Mouse (Mus musculus) gastrocnemius, adult 8-10 months (tissue): ENCODE results near the gene Mrrf. TPM values are rescaled to one million over a fixed set of nuclear protein-coding genes. Genes with fewer than 3 reads are reported as not detected.

Experiments
- DNase-seq, 2 experiments: peaks; one replicate each; pipeline ENCODE4 v3.0.0; 2022; ENCODE audit warnings: low spot score in 2 of 2
- total RNA-seq, 4 experiments: library from RNA; stranded (reverse); gene quantifications; 2 replicates each; pipeline ENCODE4 v1.2.4; 2022

Gene Mrrf
- total RNA-seq, 4 experiments from 2014 or later = 16.5 to 19.6 (median 17.5) TPM

DNA sequence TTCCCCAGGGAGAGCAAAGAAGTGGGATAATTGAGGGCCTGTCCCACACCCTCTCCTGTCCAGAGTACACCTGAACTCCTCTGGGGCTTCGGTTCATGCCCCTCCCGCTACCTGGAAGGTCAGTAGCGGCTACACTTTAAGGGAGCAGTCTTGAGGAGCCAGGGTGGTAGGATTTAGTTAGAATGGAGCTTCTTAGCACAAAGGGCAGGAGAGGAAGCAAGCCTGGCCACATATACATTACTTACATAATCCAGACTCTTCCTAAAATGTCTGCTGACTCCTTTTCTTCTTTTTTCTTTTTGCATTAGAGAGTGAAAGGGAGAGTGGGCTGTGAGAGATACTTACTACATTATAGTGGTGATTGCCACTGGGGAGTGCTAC lies 62.7 kb downstream of the Mrrf start:
- no peak for DNase-seq

DNA sequence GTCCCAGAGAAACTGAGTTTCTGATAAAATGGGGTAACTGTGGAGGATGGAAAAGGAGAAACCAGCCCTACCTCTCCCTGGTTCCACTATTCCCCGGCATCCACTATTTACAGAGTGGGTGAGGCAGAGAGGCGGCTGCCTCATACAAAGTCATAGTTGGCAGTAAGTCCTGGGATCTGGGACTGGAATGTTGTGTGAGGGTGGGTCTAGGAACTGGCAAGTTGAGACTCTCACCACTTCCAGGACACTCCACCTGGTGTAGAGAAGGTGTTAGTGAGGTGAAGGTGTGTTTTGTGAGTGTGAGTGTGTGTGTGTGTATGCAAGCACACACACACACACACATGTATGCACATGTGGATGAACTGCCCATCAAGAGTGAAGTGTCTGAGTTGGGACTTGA lies 64.6 kb downstream of the Mrrf start:
- no peak for DNase-seq

DNA sequence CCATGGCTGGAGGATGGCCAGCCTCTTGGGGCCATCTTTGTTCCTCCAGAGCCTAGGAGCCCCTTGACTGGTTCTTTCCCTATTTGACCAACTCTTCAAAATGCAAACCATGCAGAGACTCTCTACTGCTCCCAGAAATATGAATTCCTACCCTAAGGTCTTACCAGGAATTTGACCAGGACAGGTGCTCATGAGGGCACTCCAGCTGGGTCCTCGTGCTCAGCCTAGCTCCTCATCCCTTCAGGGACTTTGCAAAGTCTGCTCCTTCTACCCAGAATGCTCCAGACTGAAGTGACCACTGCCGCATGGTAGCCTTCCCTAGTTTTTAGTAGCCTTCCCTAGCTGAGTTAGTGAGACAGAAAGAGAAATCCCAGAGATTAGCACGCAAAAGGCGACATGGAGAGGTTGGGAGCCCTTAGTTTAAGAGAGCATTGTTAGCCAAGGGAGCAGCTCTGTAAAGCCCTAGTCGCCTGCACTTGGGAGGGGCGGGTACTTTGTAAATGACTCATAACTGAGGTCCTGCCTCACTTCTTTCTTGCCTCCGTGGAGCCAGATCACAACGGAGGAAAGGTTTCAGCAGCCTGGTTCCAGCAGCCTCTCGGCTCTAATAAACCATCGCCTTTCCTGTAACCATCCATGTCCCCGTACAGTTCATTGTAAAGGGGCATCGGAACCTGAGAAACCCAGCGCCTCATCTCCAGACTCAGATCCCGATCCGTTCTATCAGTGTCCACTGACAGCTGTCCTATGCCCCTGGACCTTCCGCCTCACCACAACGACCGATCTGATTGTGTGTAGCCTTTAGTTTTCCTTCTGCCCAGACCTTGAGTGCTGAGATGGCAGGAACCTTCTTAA lies 65.8 kb downstream of the Mrrf start:
- no peak for DNase-seq

DNA sequence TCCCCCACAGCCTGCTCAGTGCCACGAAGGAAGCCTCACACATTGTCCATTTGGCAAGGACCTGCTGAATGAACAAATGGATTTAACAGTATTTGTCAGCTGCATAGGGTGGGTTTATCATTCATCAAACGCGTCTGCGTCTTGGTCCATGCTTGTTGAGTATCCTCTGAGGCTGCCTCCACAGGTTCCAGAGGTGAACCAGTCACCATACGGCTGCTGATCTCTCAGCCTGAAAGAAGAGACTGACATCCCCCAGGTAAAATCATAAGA lies 66.4 kb downstream of the Mrrf start:
- no peak for DNase-seq

DNA sequence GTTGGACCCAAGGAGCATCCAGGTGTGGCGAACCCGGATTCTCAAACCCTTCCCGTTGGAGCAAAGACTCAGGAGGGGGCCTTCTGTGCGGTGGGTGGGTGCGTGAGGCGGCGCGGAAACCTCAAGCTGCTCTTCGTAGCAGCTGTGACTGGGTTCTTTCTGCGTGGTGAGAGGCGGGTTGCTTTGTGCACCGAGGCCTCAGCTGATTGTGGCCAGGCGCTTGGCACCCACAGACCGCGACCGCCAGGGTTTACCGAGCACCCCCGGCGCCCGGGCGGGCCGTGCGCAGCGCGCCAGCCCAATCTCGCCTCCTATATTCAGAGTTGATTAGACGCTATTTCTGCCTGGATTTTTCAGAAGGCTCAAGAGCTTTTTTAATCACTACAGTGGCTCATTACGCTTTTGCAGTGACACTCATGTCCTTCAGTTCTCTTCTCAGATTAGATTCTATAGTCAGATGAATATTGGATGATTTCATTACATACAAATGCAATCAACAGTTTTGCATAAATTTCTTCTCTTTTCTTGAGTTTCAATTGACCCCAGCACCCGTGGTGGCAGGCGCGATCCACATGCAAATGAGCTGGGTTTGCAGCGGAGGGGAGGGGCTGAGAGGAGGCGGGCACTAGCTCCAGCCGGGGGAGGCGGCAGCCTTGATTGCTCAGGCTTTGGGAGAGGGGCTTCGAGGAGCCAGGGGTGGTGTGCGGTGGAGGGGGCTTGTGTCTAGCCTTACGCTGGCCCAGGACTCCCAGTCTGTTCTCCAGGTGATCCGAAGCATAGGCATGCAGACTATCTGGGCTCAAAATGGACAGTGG lies 67.0 kb downstream of the Mrrf start:
- no peak for DNase-seq

DNA sequence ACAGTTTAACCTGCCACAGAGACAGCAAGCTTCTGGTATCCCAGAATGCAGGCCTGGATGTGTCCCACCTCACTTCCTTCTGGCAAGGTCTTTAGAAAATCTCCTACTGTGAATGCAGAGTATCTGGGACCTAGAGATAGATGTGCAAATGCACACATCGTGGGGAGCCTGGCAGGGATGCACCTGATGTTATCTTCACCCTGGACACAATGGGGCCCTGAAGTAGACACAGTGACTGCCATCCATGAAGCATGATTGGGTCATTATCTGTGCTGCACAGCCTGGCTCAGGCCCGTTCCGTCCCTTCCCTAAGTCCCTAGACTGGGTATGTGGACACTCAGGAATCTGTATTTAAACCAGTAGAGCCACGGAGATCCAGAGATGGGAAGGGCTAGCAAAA lies 68.4 kb downstream of the Mrrf start:
- DNase-seq = no peak

DNA sequence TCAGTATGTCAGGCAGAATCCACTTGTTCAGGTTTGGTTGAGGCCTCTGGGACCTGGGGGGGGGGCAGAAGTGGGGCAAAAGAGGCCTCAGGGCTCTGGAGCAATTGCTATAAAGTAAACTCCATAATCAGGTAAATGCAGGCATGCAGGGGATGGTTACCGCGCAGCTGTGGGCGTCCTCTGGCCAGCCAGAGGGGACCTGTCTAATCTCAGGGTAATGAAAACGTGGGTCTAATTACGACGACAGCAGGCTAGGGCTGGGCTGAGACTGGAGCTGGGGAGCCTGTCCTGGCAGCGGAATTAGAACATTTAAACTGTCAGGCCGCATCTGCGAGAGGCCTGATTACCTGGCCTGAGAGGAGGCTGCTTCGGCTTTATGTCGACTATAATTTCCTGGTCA lies 70.9 kb downstream of the Mrrf start:
- no peak for DNase-seq

DNA sequence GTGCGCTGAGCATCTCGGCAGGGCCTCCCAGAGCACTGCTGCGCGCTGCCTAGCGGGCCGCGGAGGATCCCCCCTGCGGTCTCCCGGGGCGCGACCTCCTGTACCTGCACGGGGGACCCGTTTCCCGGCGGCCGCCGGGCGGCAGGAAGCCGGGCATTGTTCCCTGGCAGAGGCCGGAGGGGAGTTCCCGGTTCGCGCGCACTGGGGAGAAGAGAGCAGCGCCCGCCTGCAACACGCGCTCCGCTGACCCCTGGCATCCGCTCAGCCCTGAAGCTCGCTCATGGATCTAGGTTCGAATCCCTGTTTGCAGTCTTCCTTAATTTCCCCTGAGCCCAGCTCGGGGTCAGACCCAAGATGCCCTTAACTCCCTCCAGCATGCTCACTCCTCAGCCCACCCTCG lies 74.6 kb downstream of the Mrrf start:
- no peak for DNase-seq

DNA sequence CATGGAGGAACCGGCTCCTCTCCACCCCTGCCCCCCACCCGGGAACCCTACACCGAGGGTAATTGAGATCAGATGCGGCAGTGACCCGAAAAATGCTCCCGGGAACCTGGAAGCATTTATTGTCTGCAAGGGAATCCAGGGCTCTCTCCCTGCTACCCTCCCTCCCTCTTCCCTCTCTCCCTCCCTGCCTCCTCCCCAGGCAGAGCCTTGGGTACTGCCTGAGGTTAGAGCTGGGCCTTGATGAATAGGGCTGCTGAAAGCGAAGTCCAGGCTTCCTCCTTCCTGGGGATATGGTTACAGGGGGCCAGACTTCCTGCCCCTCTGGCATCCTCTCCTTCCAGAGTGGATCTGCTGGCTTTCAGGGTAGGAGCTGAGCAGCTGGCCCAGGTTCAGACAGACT lies 75.6 kb downstream of the Mrrf start:
- no peak for DNase-seq

DNA sequence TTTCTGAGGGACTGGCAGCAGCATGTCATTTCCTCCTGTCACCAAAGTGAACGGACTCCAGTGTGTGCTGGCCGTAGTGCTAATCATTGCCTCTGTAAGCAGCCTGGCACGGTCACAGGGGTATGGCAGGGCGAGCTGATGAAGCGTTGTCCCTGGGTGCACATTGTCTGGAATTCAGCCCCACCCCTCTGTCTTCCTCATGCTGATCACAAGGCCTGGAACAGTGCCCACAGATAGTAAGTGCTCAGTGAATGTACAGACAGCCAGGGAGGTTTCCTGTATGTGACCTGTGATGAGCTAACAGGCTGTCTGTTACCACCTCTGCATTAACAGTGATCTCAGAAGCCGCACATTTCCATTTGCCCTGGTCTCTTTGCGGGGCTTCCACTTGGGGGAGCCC lies 76.9 kb downstream of the Mrrf start:
- DNase-seq = no peak

DNA sequence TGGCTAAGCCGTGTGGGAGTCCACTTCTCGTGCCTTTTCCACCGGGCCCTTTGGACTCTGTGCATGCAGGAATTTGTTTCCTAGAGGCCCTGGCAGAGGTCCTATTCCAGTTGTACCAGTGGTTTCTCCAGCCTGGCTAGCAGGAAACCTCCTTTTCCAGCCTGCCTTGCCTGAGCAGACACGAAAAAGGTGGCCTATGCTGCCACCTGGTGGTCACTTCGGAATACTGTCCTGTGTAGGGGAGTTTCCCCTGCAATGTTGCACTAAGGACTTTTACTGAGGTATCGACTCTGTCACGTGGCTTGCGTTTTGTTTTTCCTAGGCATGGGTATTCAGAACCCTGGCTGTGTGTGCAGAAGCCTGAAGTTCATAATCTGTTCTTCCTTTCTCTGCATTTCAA lies 77.8 kb downstream of the Mrrf start:
- peak; percentile 59 to 63 for DNase-seq

DNA sequence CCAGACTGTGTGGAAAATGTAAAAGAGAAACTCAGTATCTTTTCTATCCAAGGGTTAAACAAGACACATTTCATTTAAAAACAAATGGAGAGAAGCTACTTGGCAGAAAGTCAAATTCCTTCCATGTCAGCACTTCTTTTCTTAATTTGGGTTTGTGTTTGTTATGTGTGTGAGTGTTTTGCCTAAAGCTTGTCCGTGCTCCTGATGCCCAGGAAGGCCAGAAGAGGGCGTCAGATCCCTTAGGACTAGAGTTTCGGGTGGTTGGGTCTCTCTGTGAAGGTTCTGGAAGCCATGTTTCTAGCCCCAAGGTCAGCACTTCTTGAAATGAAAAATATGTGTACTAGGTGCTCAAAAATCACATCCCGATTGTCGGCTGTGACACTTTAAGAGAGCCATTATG lies 78.2 kb downstream of the Mrrf start:
- no peak for DNase-seq

DNA sequence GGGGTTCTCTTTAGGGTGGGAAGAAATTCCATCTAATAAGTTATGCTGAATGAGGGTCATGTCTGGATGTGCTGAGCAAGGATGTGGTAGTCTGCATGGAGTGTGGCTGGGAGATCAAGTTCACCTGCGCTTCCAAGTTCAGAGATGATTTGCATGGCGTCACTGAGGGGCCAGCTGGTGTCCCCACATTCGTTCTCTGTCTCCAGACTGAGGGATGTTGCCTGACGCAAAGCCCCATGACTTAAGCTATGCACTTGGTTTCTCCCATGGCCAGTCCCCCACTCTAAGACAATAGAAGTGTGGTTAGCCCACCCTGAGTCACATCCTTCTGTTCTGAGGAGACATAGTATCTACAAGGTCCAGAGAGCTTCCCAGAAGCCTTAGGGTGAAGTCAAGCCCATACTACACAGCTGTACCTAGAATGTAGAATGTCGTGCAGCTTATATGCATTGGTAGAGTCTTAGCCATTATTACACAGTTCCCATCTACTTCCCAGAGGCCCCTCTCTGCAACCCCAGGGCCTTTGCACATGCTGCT lies 79.1 kb downstream of the Mrrf start:
- DNase-seq = no peak

DNA sequence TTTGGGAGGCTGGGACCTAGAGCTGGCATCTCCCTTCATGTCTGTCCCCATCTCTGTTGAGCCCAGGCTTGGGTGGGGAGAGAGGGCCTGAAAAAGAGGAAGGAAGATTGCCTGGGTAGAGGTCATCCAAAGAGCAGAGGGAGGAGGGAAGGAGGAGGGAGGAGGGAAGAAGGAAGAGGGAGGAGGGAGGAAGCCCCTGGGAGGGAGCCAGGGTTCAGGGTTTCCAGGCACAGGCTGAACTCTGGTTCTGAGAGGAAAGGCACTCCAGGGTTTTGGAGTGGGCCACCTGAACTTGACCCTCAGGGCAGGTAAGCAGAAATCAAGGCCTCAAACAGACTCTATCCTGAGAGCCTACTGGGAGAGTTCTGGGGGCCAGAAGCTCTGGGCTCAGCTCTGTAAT lies 80.4 kb downstream of the Mrrf start:
- no peak for DNase-seq

DNA sequence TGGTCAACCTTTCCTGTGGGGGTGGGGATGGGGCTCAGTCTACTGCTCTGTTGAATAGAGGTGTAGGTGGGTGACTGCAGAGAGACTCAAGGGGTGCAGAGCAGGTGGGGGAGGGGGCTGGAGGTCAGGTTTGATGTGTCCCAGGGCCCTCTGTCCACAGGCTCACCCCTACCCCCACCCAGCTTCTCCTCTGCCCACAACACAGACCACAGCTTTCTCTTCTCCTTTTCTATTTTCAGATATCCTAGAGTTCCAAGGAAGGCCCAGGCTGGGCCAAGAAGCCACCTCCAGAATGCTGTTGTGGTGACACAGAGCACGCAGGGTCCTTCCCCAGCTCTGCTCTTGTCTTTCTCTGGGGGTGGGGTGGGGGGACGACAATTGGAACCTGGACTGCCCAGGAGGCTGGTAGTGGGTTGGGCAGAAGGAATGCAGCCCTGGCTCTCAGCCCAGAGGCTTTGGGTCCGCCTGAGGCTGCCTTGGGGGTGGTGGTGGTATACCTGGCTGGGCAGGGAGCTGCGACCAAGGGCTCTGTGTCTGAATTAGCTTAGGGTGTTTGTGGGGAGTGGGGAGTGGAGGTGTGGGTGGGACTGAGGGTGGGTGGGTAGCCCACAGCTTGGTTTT lies 80.9 kb downstream of the Mrrf start:
- DNase-seq = no peak

DNA sequence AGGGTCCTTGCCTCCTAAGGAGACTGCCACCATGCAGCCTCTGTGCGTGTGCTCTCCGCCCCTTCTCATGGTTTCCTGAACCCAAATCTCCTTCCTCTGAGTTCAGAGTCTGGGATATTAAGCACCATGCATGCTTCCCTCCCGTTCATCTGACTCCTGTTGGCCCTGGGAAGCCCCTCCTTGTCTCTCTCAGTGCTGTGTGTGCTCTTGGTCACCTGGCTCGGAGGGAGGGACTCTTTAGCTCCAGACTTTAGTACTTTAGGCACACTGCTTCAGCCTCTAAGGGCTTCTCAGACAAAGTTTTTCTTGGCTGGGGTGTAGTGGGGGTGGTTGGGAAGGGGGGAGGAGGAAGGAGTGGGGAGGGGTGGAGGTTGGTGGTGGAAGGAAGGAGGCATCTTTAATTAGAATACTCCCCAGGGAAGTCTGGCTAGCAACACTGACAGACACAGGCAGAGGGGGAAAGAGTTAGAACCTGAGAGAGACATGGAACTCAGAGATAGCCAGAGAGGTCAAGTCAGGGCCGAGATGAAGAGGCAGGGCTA lies 81.6 kb downstream of the Mrrf start:
- DNase-seq = no peak

DNA sequence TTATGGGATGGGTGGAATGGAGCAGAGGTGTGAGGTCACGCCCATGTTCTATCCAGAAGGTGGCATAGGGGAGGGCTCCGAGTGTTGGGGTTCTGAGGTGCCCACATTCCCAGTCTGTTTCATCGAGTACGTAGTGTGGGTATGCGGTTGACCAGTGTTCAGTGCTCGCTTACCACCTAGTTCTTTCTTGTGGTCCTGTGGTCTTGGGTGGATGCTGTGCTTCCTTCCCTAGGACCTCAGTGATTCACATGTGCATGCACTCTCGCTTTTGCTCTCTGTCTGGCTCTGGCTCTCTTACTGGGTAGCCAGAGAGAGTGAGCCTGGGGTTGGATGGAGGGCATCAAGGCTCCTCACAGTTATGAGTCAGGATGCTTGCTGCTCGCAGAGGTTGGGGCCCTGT lies 83.9 kb downstream of the Mrrf start:
- DNase-seq = no peak

DNA sequence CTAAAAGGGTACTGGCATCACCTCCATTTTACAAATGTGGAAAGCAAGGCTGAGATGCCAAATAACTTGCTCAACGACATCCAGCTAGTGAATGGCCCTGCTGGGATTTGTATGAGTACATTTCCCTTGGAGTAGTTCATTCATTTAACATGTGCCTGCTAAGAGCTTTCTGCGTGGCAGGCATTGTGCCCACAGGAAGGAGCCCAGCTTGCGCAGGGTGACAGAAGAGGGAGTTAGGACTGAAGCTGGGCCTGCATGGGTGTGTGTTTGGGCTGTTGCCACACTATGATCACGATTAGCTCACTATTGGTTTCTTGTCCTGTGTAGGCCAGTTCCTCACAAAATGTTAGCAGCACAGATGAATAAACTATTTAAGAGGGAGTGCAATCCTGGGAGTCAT lies 84.7 kb downstream of the Mrrf start:
- DNase-seq = no peak

DNA sequence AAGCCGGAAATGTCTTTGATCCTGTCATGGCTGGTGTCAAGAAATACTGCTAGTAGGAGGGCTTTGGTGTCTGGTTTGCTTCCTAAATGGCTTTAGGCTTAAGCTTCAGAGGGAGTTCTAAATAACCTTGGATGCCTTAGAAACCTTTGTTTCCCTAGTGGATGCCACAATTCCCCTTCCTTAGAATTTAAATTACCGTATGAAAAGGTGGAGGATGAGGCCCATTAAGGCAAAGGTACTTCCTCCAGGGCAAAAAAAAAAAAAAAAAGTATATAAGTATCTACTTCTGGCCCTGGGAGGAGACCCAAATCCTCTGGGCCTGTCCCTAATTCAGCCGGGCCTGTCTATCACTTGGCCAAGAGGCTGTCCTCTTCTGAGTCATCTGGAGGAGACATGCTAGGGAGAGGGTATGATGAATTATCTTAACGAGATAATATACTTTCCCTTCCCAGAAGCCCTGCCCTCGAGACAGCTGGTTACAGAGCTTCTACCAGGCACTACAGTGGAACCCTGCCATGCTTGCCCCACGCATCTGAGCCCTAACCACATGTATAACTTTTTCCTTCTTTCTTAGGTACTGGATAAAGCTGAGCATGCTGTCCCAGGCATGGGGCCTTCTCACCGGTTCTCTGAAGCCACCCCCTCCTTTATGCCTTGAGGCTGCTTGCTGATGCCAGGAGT lies 86.1 kb downstream of the Mrrf start:
- DNase-seq = no peak

DNA sequence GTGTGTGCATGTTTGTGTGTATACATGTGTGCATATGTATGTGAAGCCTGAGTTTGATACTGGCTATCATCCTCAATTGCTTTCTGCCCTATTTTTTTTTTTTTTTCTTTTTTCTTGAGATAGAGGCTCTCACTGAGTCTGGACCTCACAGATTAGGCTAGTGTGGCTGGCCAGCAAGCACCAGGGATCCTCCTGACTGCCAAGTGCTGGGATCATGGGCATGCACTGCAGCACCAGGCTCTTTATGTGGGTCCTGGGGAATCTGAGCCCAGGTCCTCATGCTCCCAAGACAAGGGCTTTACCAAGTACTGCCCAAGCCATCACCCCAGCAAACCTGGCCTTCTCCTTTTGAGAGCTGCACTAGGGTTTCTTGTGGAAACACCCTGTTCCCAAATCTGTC lies 87.2 kb downstream of the Mrrf start:
- DNase-seq = no peak

DNA sequence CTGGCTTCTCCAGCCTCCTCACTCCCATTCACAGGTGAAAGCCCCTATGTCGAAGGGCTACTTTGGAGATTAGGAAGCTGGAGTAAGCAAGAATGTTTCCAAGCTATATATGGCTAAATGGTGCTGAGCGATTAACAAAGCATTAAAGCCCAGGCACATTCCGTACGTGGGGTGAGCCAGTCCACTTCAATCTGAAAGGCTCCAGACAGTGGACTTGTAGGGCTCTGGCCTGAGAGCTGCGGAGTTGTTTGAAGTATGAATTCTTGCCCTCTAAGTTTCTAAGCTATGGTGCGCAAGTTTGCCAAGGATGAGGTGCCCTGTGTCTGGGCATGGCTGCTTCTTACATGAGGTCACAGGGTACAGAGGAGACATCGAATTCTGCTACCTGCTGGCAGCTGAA lies 88.0 kb downstream of the Mrrf start:
- no peak for DNase-seq

DNA sequence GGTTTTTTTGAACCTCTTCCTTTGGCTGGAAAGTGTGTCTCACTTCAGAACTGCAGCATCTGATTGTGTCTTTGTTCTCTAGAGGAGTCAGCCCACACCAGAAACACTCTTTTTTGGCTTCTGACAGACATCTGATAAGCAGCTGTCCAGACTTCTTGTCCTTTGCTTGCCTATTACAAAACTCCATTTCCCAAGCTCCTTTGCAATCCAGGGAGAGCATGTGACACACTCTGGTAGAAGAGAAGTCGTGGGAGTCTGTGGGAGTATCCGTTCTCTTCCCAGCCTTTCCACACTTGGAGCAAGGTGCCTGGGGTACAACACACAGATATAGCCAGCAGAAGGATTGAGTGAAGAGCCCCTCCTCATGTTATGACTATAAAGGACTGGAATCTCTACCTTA lies 88.4 kb downstream of the Mrrf start:
- DNase-seq = no peak
